Mouse (Mus musculus) left cerebral cortex, postnatal 36 days (tissue): ENCODE measurements around the gene Txndc12. TPM values are rescaled to one million over a fixed set of nuclear protein-coding genes. Genes with fewer than 3 reads are reported as not detected.

Experiments
- DNase-seq, 2 experiments: peaks; one replicate each; pipeline ENCODE4 v3.0.0; 2021 to 2022; ENCODE audit warnings: low spot score in 2 of 2, mixed read lengths in 1 of 2
- intact Hi-C: fragments of 180-260 bp; cut with DNase I; formaldehyde crosslinking; loops from one replicate; pipeline ENCODE4 v1.15.1; 2025
- total RNA-seq, 2 experiments: library from RNA; stranded (reverse); gene quantifications; 2 replicates each; pipeline ENCODE4 v1.2.3; 2021

Txndc12 gene
- total RNA-seq, 2 experiments from 2014 or later, result 39.4 to 40.9 TPM

DNA sequence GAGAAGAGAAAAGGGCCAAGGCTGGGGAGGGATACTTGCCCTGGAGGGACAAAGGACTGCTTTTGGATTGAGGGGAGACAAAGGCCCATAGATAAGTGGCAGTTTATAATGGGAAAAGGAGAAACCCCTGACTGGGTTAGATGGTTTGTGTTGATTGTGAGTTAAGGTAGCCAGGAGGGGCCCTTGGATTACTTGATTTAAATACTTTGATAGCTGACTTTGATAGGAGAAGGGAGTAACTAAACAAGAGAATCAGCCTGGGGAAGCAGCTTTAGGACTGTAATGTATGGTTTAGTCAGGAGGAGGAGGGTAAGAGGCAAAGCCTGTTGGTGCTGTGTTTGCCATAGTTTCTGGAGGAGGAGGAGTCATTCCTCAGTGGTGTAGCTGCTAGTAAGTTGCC, 8.9 kb downstream of the Txndc12 start:
- DNase-seq, result no peak
- intact Hi-C loops, result no loop called here

DNA sequence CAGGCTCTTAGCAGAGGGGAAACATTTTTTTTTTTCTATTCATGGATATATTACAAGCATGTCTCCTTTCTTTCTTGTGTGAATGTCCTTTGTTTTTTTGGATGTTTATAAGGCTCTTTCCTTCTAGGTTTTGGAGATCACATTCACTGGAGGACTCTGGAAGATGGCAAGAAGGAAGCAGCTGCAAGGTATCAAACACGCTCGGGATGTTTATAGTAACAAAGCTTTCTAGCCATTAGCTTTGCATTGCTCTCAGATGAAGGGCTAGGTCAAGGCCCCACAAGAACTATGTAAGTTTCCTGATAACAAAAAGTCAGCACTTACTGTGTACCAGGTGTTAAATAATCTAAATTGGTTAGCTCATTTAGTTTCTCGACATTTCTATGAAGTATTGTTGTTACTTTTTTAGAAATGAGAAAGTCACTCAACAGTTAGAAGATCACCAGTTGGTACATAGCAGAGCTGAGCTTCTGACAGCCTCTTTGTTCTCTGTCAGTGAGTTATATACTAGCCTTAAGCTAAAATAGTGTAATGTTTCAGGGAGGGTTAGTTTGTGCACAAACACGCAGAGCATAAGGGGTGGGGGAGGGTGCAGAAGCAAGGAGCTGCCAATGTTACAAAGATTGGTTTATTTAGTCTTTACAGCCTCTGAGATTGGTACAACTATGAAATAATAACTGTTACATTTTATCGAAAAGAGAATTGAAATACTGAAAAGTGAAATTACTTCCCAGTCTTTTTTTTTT, 11.6 kb downstream of the Txndc12 start:
- no peak for DNase-seq
- intact Hi-C loops, result no loop called here

DNA sequence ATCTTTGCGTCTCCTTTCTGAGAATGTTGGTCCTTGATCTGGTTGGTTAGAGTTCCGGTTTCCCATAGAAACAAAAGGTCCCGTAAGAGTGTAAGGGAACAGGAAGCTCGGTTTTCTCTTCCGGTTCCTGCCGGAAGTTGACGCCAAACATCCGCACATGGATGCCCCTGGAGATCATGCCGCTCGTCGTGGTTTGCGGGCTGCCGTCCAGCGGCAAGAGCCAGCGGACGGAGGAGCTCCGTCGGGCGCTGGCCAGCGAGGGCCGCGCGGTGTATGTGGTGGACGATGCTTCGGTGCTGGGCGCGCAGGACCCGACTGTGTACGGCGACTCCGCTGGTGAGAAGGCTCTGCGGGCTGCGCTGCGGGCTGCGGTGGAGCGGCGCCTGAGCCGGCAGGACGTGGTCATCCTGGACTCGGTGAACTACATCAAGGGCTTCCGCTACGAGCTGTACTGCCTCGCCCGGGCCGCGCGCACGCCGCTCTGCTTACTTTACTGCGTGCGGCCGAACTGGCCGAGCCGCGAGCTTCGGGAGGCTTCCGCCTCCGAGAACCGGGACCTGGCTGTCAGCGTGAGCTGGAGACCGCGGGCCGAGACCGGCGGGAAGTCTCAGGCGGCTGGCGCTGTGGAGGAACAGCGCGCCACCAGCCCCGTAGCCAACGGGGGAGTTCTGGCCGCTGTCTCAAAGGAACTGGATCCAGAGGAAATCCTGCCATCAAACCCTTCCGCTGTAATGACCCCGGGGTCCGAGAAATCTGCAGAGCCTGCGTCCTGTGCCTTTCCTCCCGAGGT, 13.5 kb downstream of the Txndc12 start, which contains the start of gene Kti12:
Kti12 (plus strand) TSS at position 71 of the 790 bp plus-strand sequence.
- intact Hi-C loops, result no loop called here
- DNase-seq, result peak; percentile 86 to 88

DNA sequence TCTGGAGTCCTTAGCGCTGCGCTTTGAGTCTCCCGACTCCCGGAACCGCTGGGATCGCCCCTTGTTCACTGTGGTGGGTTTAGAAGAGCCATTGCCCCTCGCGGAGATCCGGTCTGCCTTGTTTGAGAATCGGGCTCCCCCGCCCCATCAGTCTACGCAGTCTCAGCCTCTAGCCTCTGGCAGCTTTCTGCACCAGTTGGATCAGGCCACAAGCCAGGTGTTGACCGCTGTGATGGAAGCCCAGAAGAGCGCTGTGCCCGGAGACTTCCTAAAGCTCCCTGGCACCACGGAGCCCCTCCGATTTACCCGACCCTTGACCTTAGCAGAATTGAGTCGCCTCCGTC, 14.1 kb downstream of the Txndc12 start, which contains the start of gene A730015C16Rik:
A730015C16Rik (minus strand) TSS at position 115 of the 344 bp plus-strand sequence.
- peak in 1 of 2 experiments; percentile 23 for DNase-seq
- intact Hi-C loops, result no loop called here

DNA sequence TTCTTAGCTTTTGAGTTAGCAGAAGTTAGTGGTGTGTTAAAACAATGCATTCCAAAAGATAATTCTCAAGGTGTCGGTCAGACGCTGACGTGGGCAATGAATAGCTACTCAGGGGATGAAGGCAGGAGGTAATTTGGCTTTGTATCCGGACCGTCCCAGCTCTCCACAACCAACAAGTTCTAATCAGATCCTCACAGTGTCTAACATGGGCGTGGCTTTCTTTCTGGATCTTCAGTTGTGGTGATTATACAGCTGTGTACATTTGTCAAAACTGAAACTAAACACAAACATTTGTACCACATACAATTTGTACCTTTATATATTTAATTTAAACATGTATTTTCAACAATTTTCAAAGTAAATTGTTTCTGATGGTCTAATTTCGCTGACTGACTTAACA, 32.4 kb downstream of the Txndc12 start:
- intact Hi-C loops, result no loop called here

DNA sequence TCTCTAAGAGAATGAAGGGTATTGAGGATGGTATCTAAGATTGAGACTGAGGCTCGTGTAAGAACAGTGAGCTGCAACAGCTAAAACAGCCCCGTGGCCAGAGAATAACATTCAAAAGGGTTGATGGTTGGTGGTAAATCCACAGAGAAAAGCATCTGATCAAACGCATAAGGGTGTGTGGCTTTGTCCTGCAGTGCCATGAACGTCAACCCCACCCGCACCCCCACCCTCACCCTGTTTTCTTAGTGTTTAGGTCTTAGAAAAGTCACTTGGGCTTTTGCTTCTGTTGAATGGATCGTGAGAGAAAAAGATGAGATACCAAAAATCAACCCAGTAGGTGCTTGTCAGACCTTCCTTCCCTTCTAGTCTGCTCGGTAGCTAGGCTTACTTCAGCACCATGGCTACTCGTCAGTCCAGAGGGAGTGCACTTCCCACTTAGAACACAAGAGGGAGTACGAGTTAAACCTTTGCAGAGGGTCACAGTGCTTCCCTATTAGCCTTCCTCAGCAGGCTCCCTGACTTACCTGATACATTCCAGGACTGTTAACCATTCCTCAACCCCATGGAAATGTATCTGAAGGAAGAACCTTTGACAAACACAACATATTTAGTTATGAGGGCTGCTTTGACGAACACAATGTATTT, 35.5 kb downstream of the Txndc12 start:
- intact Hi-C loops, result loop anchor here (1.0 to 5.0 kb wide), 2 partner anchors 106 to 297 kb away; no protein-coding TSS in a partner anchor
- DNase-seq, result peak; percentile 78 to 86

More for the DNA sequence above, 32.4 kb downstream of the Txndc12 start:
- no peak for DNase-seq

DNA sequence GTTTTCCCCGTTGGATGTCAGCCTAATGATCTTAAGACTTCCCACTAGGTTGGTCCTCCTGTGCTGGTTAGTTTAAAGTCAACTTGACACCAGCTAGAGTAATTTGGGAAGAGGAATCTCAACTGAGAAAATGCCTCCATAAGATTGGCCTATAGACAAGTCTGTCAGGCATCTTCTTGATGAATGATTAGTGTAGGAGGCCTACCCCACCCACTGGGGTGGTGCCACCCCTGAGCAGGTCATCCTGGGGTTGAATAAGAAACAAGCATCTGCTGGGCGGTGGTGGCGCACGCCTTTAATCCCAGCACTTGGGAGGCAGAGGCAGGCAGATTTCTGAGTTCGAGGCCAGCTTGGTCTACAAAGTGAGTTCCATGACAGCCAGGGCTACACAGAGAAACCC, 39.3 kb downstream of the Txndc12 start:
- intact Hi-C loops, result loop anchor here (5.0 kb wide), 1 partner anchor 294 kb away; no protein-coding TSS in a partner anchor
- DNase-seq, result no peak

DNA sequence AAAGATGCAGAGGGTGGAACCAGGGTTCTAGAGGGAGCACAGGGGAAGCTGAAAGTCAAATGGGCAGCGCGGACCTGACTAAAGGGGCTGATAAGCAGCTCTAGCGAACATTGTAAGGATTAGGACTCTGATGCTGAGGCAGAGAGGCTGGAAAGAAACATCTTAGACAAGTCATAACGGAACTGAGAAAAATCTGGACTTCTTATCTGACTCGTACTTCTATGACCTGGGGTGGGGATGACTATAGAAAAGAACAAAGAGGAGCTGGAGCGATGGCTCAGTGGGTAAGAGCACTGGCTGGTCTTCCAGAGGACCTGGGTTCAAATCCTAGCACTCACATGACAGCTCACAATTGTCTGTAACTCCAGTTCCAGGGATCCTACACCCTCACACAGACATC, 43.5 kb downstream of the Txndc12 start:
- no peak for DNase-seq
- intact Hi-C loops, result no loop called here

DNA sequence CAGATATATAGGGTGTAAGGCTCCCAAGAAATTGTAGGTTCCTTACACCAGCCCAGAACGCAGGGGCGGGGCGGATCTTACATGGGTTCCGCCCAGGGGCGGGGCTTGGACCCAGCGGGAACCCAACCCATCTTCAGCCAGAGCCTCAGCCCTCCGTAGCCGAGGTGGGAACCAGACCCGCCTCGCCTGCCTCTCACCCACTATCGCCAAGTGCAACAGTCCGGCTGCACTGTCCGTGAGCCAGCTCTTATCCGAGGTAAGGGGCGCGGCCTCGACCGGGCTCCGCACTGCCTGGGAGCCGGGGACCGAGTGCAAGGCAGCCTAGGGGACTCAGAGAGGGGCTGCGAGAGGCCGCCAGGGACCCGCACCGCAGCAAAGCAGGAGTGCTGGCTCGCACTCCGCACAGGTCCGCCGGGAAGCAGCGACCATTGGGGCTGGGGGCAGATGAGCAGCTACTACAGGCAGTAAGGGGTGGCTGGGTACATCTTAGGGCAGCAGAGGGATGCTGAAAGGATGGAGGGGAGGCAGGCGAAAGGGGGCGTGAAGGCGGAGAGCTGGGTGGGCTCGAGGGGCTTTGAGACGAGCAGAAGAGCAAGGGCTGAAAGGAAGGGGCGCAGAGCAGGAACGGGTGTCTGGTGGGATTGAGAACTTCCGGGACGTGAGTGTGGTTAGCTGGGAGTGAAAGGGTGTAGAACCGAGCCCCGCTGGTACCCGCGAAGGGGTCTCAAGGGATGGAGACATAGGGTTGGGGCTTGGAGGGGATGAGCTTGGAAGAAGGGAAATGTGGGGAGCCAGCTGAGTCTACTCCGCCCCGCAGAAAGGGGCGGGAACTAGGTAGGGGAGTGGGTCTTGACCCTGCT, 44.8 kb downstream of the Txndc12 start, which contains the start of gene Rab3b:
Rab3b (plus strand) TSS at position 101 of the 860 bp plus-strand sequence.
- DNase-seq, result peak; percentile 36 to 49
- intact Hi-C loops, result no loop called here

DNA sequence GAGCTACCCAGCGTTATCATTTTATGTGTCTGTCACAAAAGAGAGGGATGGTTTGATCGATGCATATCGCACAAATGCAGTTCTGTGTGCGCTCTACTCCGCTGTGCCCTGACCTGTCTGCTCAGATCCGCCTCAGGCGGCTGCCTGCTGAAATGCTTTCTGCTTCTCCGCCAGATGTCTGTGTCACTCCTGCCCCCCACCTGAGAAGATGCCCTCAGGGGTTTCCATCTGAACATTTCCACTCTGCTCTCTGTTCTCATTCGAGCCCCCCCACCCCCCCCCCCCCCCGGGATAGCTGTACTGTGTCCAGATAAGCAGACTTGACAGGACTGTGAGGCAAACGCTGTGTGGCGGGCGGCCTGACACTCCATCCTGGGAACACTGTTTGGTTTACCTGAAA, 49.4 kb downstream of the Txndc12 start:
- DNase-seq, result no peak

DNA sequence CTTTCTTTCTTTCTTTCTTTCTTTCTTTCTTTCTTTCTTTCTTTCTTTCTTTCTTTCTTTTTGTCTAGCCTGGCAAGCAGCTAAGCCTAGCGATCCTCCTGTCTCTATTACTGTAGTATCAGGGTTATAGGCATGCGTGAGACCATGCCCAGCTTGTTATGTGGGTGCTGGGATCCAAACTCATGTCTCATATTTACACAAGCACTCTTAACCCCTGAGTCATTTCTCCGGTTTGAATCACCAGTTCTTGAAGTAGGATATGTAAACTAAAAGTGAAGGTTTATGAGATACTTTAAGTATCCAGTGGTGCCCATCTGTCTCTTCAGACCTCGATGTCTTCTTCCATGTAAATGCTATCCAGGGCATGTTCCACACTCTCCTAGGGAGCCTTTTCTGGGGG, 53.1 kb downstream of the Txndc12 start:
- intact Hi-C loops, result no loop called here
- DNase-seq, result no peak

More for the DNA sequence above, 49.4 kb downstream of the Txndc12 start:
- intact Hi-C loops, result no loop called here

DNA sequence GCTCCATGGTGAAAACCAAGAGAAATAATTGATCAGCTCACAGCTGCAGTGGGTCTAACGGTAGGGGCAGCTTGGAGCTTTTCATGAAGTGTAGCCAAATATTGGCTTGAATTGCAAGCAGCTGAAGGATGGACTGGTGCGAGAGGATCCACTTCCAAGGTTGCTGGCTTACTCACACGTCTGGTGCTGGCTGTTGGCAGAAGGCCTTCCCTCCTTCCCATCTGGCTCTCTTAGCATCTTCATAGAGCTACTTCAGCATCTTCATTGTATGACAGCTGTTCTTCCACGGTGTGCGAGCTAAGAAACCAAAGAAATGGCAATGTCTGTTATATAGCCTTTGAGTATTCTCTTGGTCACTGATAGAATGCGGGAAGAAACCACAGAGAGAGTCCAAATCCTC, 56.5 kb downstream of the Txndc12 start:
- peak in 1 of 2 experiments; percentile 34 for DNase-seq
- intact Hi-C loops, result no loop called here

DNA sequence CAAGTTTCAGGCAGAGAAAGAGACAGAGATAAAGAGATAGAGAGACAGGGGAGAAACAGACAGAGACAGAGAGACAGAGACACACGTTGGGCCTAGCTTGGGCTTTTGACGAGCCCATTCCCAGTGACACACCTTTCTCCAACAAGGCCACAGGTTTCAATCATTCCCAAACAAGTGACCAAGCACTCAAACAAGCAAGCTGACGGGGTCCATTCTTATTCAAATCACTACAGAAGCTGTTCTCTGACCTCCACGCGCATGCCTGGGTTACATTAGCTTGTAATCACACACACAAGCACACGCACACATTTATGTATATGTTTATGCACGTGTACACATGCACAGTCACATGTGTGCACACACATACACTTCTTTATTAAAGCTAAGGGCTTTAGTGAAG, 66.0 kb downstream of the Txndc12 start:
- DNase-seq, result no peak
- intact Hi-C loops, result no loop called here

DNA sequence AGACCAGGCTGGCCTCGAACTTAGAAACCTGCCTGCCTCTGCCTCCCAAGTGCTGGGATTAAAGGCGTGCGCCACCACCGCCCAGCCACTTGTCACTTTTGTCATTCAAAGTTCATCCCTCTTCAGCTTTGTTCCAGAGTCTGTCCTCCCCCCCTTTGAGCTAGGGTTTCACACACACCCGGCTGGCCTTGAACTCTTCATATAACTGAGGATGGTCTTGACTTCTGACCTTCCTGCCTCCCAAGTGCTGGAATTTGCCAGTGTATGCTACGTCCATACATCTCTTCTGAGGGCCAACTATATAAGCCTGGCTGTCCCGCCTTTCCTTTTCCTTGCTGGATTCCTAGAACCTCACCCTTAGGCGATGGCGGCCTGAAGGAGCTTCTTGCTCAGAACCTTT, 68.5 kb downstream of the Txndc12 start:
- intact Hi-C loops, result no loop called here
- DNase-seq, result no peak

DNA sequence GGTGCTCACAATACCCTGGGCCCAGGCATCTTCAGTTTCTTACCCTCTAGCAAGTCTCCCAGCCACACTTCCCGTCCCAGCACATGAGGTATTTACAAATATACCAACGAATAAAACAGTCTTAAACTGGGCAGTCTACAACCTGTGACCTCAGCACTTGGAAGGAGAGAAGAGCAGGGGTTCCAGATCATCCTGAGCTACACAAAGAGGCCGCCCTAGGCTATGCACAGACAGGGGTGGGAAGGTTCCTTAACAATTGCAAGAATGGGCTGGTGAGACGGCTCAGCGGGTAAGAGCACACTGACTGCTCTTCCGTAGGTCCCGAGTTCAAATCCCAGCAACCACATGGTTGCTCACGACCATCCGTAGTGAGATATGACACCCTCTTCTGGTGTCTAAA, 68.9 kb downstream of the Txndc12 start:
- intact Hi-C loops, result no loop called here
- DNase-seq, result no peak

DNA sequence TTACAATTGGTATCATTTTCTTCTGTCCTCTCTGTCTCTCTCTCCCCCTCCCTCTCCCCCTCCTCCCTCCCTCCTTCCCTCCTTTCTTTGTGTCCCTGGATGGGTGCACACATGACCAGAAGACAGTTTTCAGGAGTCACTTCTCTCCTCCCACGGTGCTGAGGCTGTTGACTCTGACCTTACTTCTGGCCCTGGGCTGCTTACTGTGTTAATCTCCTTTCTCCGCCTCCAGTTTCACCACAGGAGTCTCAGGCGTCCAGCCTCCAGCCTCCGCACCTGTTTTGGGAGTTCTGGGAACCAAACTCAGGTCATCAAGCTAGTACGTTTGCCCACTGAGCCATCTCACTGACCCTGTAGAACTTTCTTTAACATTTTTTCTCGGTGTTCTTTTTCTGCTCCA, 69.7 kb downstream of the Txndc12 start:
- intact Hi-C loops, result no loop called here
- DNase-seq, result no peak

DNA sequence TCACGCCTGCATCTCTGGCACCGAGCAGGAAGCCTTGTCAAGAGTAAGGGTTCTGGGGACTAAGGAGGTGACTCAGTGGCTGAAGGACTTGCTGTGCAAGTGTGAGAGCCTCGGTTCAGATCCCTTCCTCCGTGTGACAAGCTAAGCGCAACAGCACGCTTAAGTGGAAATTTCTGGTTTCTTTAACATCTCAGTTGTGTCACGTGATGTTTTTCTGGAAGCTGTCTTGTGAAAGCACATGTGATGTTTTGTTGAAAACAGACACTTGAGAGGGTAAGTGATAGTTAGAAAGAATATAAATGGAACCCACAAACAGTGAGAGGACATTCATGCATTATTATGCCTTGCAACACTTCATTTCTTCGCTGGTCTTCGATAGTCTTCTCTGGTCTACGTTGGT, 70.4 kb downstream of the Txndc12 start:
- intact Hi-C loops, result no loop called here
- DNase-seq, result no peak

DNA sequence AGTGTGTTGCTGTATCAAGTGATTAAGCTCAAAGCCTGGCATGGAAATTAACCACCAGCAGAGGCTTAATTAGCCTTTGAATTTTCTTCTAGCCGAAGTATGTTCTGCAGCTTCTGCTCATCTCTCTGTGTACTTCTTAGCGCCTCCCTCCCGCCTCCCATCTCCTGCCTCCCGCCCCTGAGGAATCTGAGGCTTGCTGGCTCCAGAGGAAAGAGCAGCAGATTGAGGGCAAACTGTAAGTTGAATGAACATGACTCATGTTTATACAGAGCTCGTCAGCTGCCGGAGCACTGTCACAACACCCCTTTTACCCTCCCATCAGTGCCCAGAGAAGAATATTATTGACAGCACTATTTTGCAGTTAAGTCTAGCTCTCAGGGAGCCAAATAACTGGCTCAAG, 71.5 kb downstream of the Txndc12 start:
- peak; percentile 17 to 22 for DNase-seq
- intact Hi-C loops, result no loop called here

DNA sequence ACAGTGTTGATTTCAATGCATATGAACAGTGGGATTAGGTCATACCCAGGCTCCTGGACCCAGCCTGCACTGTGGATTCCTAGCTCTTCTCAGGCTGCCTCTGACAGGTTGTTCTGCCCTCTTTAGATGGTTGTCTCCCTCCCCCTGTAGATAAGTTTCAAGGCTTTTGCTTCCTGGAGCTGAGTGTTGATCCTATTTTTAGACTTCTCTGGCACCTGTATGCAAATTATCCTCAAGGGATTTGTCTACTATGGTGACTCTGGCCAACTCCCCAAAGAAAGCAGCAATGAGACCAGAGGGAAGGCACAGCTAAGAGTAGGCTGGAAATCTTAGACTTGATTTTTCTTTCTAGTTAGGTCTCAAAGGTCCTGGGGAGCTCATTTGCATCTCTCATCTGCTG, 73.1 kb downstream of the Txndc12 start:
- no peak for DNase-seq

More for the DNA sequence above, 73.1 kb downstream of the Txndc12 start:
- intact Hi-C loops, result no loop called here
